Mouse (Mus musculus) MEL (cell line): Measurements from ENCODE around the gene Mepe. TPM values are rescaled to one million over a fixed set of nuclear protein-coding genes. Genes with fewer than 3 reads are reported as not detected.

Source experiments
- polyA plus RNA-seq, 2 experiments: library from polyadenylated mRNA; stranded (reverse) in 1 of 2; unstranded in 1 of 2; fragments of >175 nt in 1 of 2; fragments of >200 nt in 1 of 2; gene quantifications; 2 replicates each; pipeline versions ENCODE4 v1.2.1 to v1.2.4; 2012; ENCODE audit warnings: low replicate concordance in 2 of 2, low read depth in 1 of 2; ENCODE audit not compliant: insufficient read length in 2 of 2, insufficient read depth in 1 of 2, missing spikeins in 1 of 2
- total RNA-seq: library from RNA; depleted of rRNA; stranded (reverse); fragments of 300-350 nt; gene quantifications from 2 replicates; pipeline ENCODE4 v1.2.3, GENCODE M21; 2012; rRNA removed

Mepe gene
- total and polyA plus RNA-seq, 3 experiments, result not detected

Other genes with a start within 250 kb of the Mepe start
- gene Gm17660, start 247.7 kb upstream of the Mepe start, total RNA-seq, result not detected in 2 replicates
- gene Gm17660, start 247.7 kb upstream of the Mepe start, polyA plus RNA-seq, result not detected
- not detected in 2 replicates for gene Sparcl1, start 211.6 kb upstream of the Mepe start, total RNA-seq
- not detected for gene Sparcl1, start 211.6 kb upstream of the Mepe start, polyA plus RNA-seq
- gene Dspp, start 154.6 kb upstream of the Mepe start, total RNA-seq, result 0.03 TPM in 1 of 2 replicates, not detected in the other
- gene Dspp, start 154.6 kb upstream of the Mepe start, polyA plus RNA-seq, result not detected
- not detected in 2 replicates for gene Dmp1, start 122.7 kb upstream of the Mepe start, total RNA-seq
- gene Dmp1, start 122.7 kb upstream of the Mepe start, polyA plus RNA-seq, result not detected
- not detected in 2 replicates for gene Ibsp, start 26.2 kb upstream of the Mepe start, total RNA-seq
- gene Ibsp, start 26.2 kb upstream of the Mepe start, polyA plus RNA-seq, result not detected
- gene Spp1, start 109.8 kb downstream of the Mepe start, total RNA-seq, result 0.77 and 2.2 TPM in 2 replicates
- under 1 TPM in 1 of 2 experiments, not detected in 1; 0.35 TPM for gene Spp1, start 109.8 kb downstream of the Mepe start, polyA plus RNA-seq
- not detected in 2 replicates for gene Pkd2, start 134.1 kb downstream of the Mepe start, total RNA-seq
- not detected for gene Pkd2, start 134.1 kb downstream of the Mepe start, polyA plus RNA-seq
- 2.9 and 3.1 TPM in 2 replicates for gene BC005561, start 183.0 kb downstream of the Mepe start, total RNA-seq
- gene BC005561, start 183.0 kb downstream of the Mepe start, polyA plus RNA-seq, result 1 to 10 TPM in 1 of 2 experiments, not detected in 1; 5.1 TPM